Mouse (Mus musculus) WW6 (cell line): ENCODE data around the gene Setd6.

Source experiments
- DNase-seq: peaks from one replicate; pipeline ENCODE4 v3.0.0-alpha.2; 2013; ENCODE audit warnings: low read depth, low spot score

Setd6 gene

DNA sequence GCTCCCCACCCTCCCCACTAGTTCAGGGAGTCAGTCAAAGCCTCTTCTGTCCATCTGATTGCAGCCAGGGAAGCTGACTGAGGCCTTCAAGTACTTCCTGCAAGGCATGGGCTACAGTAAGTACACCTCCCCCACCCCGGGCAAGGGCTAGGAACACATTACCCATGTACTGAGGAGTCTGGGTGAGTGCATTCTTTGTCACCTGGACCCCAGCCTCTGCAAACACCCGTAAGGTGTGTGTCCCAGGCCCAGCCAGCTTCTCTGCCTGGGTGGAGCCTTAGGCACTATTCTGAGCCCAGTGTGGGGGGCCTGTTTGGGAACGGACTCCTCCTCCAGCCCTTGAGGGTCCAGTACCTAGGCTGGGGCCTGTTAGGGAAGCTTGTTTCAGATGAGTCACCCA lies 4.7 kb upstream of the Setd6 start:
- no peak for DNase-seq

DNA sequence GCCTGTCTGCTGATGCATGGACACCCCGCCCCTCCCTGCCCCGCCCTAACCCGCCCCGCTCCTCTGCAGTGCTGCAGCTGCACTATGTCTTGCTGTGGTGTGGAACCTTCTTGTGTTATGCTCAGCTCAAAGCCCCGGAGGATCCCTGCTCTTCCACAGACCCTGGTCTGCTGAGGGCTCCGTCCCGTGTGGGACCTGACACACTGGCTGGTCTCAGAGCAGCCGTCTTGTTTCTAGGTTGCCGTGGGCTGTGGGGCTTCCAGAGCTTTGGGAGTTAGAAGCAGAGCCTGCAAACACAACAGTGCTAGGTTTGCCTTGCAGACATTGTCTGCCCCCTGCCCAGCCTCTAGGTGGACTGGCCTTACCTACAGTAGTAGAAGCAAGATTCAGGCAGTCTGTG lies 3.3 kb upstream of the Setd6 start:
- DNase-seq = no peak

- DNase-seq = no peak
These were observed 2.3 kb upstream of the Setd6 start for GRCm38 (mm10) chr8:95713100-95714010.

- DNase-seq = no peak
These were observed 1.3 kb upstream of the Setd6 start for GRCm38 (mm10) chr8:95714367-95714766.

- no peak for DNase-seq
These were observed 756 bp upstream of the Setd6 start for GRCm38 (mm10) chr8:95714837-95715413.

- DNase-seq = no peak
These were observed 1.1 kb downstream of the Setd6 start for GRCm38 (mm10) chr8:95716546-95717335.

DNA sequence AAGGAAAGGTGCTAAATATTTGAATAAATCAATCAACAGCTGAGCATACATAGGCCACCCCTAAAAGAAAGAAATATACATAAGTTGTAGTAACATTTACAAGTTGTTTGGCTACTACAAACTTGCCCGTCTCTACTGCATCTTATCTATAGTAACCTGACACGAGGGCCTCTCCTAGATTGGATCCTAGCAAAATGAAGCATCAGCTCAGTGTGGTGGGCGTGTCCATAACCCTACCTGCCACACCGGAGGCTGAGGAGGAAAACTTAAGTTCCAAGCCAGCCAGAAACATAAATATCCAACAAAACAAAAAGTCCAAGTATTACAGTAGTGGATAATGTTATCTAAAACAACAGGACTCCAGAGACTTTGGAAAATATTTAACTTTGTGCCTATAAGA lies 11.9 kb downstream of the Setd6 start:
- DNase-seq = no peak

DNA sequence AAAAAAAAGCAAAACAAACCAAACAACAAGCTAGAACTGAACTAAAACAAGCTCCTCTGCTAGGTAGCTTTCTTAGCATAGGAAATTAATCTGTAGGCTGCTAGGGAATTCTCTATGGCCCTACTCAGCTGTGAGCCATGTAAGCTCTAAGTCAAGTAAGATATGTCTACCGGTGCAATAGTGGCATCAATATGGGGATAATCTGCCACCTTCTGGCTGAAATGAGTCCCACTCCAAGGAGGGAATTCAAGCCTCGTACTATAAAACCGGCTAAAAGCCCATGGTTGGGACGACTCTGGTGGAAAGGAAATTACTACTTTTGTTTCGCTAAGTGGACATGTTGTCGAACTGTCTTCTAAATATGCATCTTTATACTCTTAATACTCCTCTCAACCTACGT lies 22.9 kb downstream of the Setd6 start:
- no peak for DNase-seq

DNA sequence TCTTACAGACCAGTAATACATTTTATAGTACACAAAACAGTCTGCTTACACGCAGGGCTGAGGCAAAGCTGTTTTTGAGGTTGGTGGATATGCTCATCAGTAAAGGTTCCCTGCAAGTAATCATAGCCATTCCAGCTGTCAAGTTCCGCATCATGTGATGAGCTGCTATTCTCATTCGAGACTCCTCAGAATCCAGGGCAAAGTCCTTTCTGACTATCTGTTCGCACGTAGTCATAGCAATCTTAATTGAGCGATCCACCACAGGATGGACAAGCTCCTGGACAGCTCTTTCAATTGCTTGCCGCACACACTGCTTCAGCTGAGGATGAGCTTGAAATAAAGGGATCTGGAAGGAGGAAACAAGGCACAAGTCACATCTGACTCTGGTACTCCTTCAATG lies 26.1 kb downstream of the Setd6 start:
- DNase-seq = no peak

GRCm38 (mm10) chr8:95748028-95748427 lies 32.3 kb downstream of the Setd6 start:
- DNase-seq = no peak

- no peak for DNase-seq
These were observed 36.2 kb downstream of the Setd6 start for GRCm38 (mm10) chr8:95751924-95752323.

DNA sequence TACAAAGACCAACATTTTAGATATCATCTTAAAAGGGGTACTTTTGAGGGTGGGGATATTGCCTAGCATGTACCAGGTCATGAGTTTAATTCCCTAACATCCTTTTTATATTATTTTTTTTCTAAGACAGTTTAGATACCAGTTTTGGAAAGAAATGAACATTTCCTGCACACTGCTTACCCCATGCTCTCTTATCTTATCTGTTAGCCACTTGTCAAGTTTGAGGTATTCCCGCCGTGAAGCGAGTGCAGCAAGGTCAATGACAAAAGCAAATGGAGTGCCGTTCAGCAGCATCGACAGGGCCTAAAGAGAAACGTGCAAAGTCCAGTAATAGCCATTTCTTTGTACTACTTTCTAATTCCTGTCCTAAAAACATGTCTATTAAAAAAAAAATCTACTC lies 44.6 kb downstream of the Setd6 start:
- DNase-seq = no peak

- DNase-seq = no peak
These were observed 48.5 kb downstream of the Setd6 start for GRCm38 (mm10) chr8:95764133-95764532.
